Mouse (Mus musculus) stomach, embryonic 15.5 days (tissue): ENCODE data around the gene Zfp748. TPM values are rescaled to one million over a fixed set of nuclear protein-coding genes. Genes with fewer than 3 reads are reported as not detected.

ENCODE experiments used
- ATAC-seq: fragments of 200-750 bp; cut with Nextera tagmentation; 2 replicates; pipeline ENCODE4 v1.8.0; 2017; ENCODE audit warnings: low read depth, moderate number of reproducible peaks, moderate TSS enrichment; ENCODE audit not compliant: insufficient read depth, low FRiP score
- H3K27ac ChIP-seq: fragments of 300-500 bp; sonication (generic); 2 replicates; pipeline ENCODE4 v1.5.1; 2015; ENCODE audit warnings: mild to moderate bottlenecking, inconsistent platforms
- H3K27me3 ChIP-seq: fragments of 300-500 bp; sonication (generic); replicated peaks from 2 replicates; pipeline ENCODE4 v1.6.1; 2015; ENCODE audit warnings: inconsistent platforms
- H3K36me3 ChIP-seq: fragments of 300-500 bp; sonication (generic); 2 replicates; pipeline ENCODE4 v1.6.1; 2015; ENCODE audit warnings: inconsistent platforms
- H3K4me1 ChIP-seq: fragments of 300-500 bp; sonication (generic); 2 replicates; pipeline ENCODE4 v1.6.1; 2015; ENCODE audit warnings: inconsistent platforms
- H3K4me2 ChIP-seq: fragments of 300-500 bp; sonication (generic); 2 replicates; pipeline ENCODE4 v1.6.1; 2015; ENCODE audit warnings: mild to moderate bottlenecking, inconsistent platforms
- H3K4me3 ChIP-seq: fragments of 300-500 bp; sonication (generic); replicated peaks from 2 replicates; pipeline ENCODE4 v1.5.1; 2015; ENCODE audit warnings: inconsistent platforms
- H3K9ac ChIP-seq: fragments of 300-500 bp; sonication (generic); 2 replicates; pipeline ENCODE4 v1.6.1; 2015; ENCODE audit warnings: inconsistent platforms
- H3K9me3 ChIP-seq: fragments of 300-500 bp; sonication (generic); 2 replicates; pipeline ENCODE4 v1.6.1; 2016; ENCODE audit warnings: inconsistent platforms
- WGBS: fragments of 180-500 bp; shearing (Covaris S2); methylation state at CpG from one replicate; pipeline ENCODE4 v1.1.7; 2015; 5-methylcytosine and 5-hydroxymethylcytosine counted together
- polyA plus RNA-seq: library from polyadenylated mRNA; unstranded; fragments of >200 nt; fragmentation: Nextera tagmentation; extraction: Ambion mirVana; gene quantifications from 2 replicates; pipeline ENCODE4 v1.2.1, GENCODE M21; 2015

The Zfp748 gene
- 11.8 and 11.9 TPM in 2 replicates for polyA plus RNA-seq

GRCm38 (mm10) chr13:67553730-67554129 is at the start of gene Zfp748:
Gene Zfp748, minus strand, starts transcription at chr13:67553830.
- no peaks in the 10 kb centered on the region; the same call in 1 of the 2 replicates for H3K4me1 ChIP-seq
- H3K9me3 ChIP-seq: no peaks in the 10 kb centered on the region
- H3K4me2 ChIP-seq: peak within 1 kb of the TSS; percentile 64
- no peaks in the 10 kb centered on the region for H3K27me3 ChIP-seq
- peak within 1 kb of the TSS; percentile 74 for H3K9ac ChIP-seq
- H3K36me3 ChIP-seq: no peaks in the 10 kb centered on the region
- peak within 1 kb of the TSS; percentile 92 for H3K27ac ChIP-seq
- peak within 1 kb of the TSS; percentile 80 for H3K4me3 ChIP-seq
- WGBS: 78% methylated on average over 4 of the region's 4 CpGs
- ATAC-seq: no peak

DNA sequence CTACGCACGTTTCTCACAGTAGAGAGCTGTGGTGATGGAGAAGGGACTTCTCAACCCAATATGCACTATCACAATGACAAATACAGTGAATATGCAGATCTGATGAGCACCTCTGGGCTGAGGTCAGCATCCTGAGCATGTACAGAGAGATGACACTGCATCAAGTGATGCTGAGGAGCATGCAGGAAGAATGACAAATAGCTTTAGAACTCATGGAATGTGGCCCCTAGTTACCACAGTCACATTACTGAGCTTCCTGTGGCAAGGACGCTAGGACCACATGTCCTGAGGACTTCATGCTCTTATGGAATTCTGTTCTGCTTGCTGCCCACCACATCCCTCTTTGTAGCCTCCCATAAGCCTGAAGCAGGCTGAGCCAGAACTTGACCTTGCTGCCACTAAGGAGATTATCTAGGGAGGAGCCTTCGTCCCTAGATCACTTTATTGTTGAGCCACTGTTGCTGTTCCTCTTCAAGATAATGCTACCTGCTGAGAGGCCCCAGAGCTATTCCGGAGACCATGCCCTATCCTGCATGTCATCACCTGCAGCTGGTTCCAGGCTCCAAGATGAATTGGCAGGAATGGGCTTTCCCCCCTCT is 19.1 kb upstream of the Zfp748 start:
- 70% methylated on average over 5 of the region's 5 CpGs for WGBS
- Histone ChIP-seq H3K4me1 (no peaks in the 10 kb centered on the region), H3K27me3 (no peaks in the 10 kb centered on the region), H3K4me2 (no peak overlapping the region), H3K4me3 (no peak overlapping the region), H3K9me3 (no peaks in the 10 kb centered on the region), H3K27ac (no peak overlapping the region), H3K36me3 (no peaks in the 10 kb centered on the region), H3K9ac (no peak overlapping the region)
- ATAC-seq: no peak

DNA sequence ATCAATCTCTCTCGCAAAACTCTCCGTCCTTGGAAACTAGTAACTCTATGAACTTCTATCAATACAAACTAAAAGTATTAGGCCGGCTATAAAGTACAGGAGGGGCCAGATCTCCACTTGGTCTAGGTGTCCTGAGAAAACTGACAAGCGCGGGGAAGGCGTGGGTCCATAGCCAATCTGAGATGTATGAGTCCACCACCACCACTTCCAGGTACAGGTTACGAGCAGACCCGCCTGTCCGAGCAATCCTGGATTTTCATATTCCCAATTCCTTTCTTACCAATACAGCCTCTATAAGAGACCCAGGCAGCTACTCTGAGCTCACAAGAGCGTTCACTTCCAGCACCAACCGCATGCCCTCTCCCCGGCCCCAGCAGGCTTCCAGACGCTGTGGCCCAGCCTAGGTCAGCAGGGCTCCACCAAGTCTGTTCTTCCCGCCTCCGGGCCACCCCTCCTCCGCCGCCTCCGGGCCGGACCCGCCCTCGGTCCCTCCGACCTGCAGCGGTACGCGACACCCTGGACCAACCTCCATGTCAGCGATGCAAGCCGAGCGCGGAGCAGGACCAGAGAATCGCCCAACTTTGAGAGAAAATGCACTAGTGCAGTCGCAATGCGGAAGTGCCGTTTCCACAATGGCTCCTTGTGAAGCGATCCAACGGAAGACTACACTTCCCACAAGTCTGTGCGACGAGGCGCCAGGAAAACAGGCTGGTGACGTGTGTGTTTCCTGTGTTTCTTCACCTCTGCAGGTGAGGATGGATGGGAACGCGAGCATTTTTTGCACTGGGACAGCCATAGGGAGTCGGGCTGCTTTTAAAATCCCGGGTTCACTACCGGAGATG is 904 bp downstream of the Zfp748 start:
- Histone ChIP-seq H3K4me1 (no peaks in the 10 kb centered on the region; the same call in 1 of the 2 replicates), H3K9ac (peak overlapping the region; percentile 74), H3K27me3 (no peaks in the 10 kb centered on the region), H3K4me3 (peak overlapping the region; percentile 80), H3K36me3 (no peaks in the 10 kb centered on the region), H3K4me2 (peak overlapping the region; percentile 64), H3K9me3 (no peaks in the 10 kb centered on the region), H3K27ac (peak overlapping the region; percentile 92)
- ATAC-seq: peak; percentile 98
- WGBS: 1% methylated on average over 44 of the region's 44 CpGs

DNA sequence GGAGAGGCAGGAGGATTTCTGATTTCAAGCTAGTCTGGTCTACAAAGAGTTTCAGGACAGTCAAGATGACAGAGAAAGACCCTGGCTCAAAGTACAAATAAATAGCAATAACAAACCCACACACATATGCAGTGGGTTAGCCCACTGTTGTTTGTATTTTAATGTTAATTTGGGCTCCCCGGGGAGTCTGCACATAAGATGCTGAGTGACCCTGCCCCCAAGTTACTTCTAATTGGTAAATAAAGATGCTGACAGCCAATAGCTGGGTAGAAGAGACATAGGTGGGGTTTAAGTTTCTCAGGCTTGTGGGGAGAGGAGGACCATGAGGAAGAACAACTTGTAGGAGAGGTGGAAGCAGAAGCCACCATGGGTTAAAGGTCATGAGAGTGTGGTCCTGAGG is 7.7 kb downstream of the Zfp748 start:
- 87% methylated on average over 1 of the region's 1 CpGs for WGBS
- no peak overlapping the region for H3K27ac ChIP-seq
- H3K9ac ChIP-seq: no peak overlapping the region
- H3K4me1 ChIP-seq: no peaks in the 10 kb centered on the region
- no peak for ATAC-seq
- H3K4me3 ChIP-seq: no peak overlapping the region
- no peak overlapping the region for H3K4me2 ChIP-seq
- peaks cover 32% of the 10 kb centered on the region for H3K36me3 ChIP-seq
- no peaks in the 10 kb centered on the region for H3K9me3 ChIP-seq
- H3K27me3 ChIP-seq: no peaks in the 10 kb centered on the region

DNA sequence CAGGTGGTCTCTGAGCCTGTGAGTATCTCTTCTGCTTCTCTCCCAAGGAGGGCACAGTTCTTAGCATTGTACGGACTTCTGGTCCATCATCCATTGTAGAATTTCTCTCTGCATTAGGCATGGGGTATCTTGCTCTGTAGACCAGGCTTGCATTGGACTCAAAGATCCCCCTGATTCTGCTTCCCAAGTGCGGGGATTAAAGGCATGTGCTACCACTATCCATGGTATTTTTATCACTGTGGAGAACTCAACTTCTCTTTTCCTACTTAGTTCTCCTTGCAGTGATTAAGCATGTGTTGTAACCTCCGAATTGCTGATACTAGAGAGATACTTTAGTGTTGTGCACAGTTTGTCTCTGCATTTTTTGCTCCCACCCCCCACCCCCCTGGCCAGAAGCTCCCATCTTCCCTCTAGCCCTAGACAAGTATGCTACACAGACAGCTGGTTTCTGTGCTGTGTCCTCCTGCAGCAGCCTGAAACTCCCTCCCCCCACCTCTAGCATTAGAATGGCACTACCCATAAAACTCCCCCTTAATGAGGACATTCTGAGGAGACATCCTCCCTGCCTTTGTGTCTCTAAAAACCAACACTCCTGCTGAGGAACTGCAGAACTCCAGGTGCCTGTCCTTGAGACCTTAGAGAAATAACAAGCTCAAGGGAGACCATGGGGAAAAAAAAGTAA is 26.4 kb downstream of the Zfp748 start:
- H3K9me3 ChIP-seq: no peaks in the 10 kb centered on the region
- no peaks in the 10 kb centered on the region for H3K36me3 ChIP-seq
- H3K4me3 ChIP-seq: no peak overlapping the region
- H3K27me3 ChIP-seq: no peaks in the 10 kb centered on the region
- no peak overlapping the region for H3K4me2 ChIP-seq
- 84% methylated on average over 3 of the region's 3 CpGs for WGBS
- peaks cover 5% of the 10 kb centered on the region for H3K4me1 ChIP-seq
- ATAC-seq: no peak
- no peak overlapping the region for H3K9ac ChIP-seq
- no peak overlapping the region for H3K27ac ChIP-seq

GRCm38 (mm10) chr13:67525753-67526410 is 27.7 kb downstream of the Zfp748 start, which contains the start of the genes Gm26965 and Zfp87:
Gene Gm26965, minus strand, starts transcription at chr13:67526151.
Gene Zfp87, minus strand, starts transcription at chr13:67526177.
- WGBS: 0% methylated on average over 27 of the region's 27 CpGs
- no peaks in the 10 kb centered on the region for H3K36me3 ChIP-seq
- peak within 1 kb of the TSS; percentile 80 for H3K4me2 ChIP-seq
- H3K27me3 ChIP-seq: no peaks in the 10 kb centered on the region
- peaks cover 5% of the 10 kb centered on the region for H3K4me1 ChIP-seq
- peak within 1 kb of the TSS; percentile 77 for H3K27ac ChIP-seq
- peak within 1 kb of the TSS; percentile 80 for H3K9ac ChIP-seq
- H3K9me3 ChIP-seq: no peaks in the 10 kb centered on the region
- ATAC-seq: peak; percentile 99
- H3K4me3 ChIP-seq: peak within 1 kb of the TSS; percentile 90

- Histone ChIP-seq H3K27me3 (no peaks in the 10 kb centered on the region), H3K9me3 (no peaks in the 10 kb centered on the region), H3K4me2 (no peak overlapping the region), H3K4me1 (peaks cover 6% of the 10 kb centered on the region; the same call in 1 of the 2 replicates), H3K4me3 (0 out of 2 replicates have a peak overlapping the region, but pooled peaks have one; percentile 88), H3K27ac (no peak overlapping the region), H3K36me3 (no peaks in the 10 kb centered on the region; the same call in 1 of the 2 replicates), H3K9ac (no peak overlapping the region)
- WGBS: 86% methylated on average over 1 of the region's 1 CpGs
- ATAC-seq: no peak
These were observed 52.7 kb downstream of the Zfp748 start for GRCm38 (mm10) chr13:67500908-67501307.

- Histone ChIP-seq H3K4me1 (peaks cover 6% of the 10 kb centered on the region; the same call in 1 of the 2 replicates), H3K9ac (peak within 1 kb of the TSS; percentile 76), H3K27ac (0 out of 2 replicates have a peak within 1 kb of the TSS, but pooled peaks have one; percentile 55), H3K9me3 (no peaks in the 10 kb centered on the region), H3K4me2 (peak within 1 kb of the TSS; percentile 78), H3K27me3 (no peaks in the 10 kb centered on the region), H3K4me3 (peak within 1 kb of the TSS; percentile 88), H3K36me3 (peaks cover 1% of the 10 kb centered on the region)
- WGBS: under 1% methylated on average over 22 of the region's 22 CpGs
- peak; percentile 95 for ATAC-seq
These were observed 53.4 kb downstream of the Zfp748 start, which contains the start of gene Zfp58 for GRCm38 (mm10) chr13:67500084-67500719. Gene Zfp58, minus strand, starts transcription at chr13:67500555.

GRCm38 (mm10) chr13:67495631-67496030 is 58.0 kb downstream of the Zfp748 start:
- Histone ChIP-seq H3K36me3 (peaks cover 34% of the 10 kb centered on the region), H3K4me1 (peaks cover 6% of the 10 kb centered on the region; the same call in 1 of the 2 replicates), H3K9me3 (peaks cover 4% of the 10 kb centered on the region), H3K27ac (no peak overlapping the region), H3K4me3 (no peak overlapping the region), H3K4me2 (no peak overlapping the region), H3K9ac (no peak overlapping the region), H3K27me3 (no peaks in the 10 kb centered on the region)
- 96% methylated on average over 1 of the region's 1 CpGs for WGBS
- ATAC-seq: no peak
